Comparison of ENCODE assay signal across 13 mouse cellular contexts in the genomic region with DNA sequence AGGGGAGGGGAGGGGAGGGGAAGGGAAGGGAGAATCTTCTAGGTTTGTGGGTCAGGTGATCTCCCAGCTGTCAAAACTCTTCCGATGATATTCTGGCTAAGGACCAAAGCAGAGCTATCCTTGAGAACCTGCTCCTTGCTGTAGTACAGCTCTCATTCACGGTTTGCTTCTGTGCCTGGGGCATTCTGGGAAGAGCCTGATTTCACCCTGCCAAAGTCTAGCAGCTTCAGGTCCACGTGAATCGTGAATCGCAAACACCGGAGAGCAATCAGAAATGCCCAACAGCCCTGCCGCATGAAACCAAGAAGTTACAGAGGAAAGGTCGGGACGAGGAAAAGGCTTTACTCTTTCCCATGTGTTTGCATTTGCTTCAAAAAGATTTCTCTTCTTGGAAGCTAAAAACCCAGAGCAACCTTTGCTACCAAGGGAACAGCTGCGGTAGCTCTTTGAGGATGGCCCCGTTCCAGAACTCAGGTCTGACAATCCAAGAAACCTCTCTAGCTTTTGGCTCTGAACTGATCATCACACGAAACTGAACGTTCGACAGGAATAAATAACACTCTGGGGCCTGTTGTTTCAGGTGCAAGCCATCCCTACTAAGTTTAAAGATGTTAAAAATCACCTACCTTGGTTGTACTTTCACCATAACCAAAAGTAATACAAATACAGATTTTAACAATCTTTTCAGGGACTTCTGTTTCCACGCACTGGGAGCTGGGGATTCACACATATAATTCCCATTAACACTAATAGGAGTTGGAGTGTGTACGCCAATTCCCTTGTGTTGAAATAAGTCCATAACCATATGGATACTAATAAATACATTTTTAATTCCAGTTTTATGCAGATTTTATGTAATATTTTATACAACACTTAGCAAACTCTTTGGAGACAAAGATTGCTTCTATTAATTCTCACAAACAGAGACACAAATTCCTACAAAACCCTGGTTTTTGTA.
A peak's percentile ranks its signal among the peaks of the same experiment; 100 is the strongest.
DNase-seq lines count a peak whose midpoint lies in the region; ATAC-seq lines count a peak whose summit lies in the region.
"Had no signal": no experiment of that assay in that cellular context is flagged by ENCODE, and none has a peak within 500 bp of the region (broad histone marks: within the 10 kb centered on the region; RNA-seq: fewer than 3 reads in every experiment).

No protein-coding gene starts in this region.

- no peaks in the 10 kb centered on the region for H3K9me3 ChIP-seq in hindbrain, embryonic 16.5 days (ENCODE audit: control insufficient read depth, low read length)
- H3K9me3 ChIP-seq in hindbrain, embryonic 10.5 days = no peaks in the 10 kb centered on the region
- H3K9me3 ChIP-seq in midbrain, embryonic 14.5 days (ENCODE audit: control insufficient read depth, low read length) = no peaks in the 10 kb centered on the region
- H3K9me3 ChIP-seq in midbrain, embryonic 15.5 days = no peaks in the 10 kb centered on the region
- H3K9me3 ChIP-seq: liver, embryonic 12.5 days; neural tube, embryonic 13.5 days had no signal

- ATAC-seq in hindbrain, embryonic 16.5 days = peak; percentile 73
- no peak for ATAC-seq in midbrain, embryonic 14.5 days (ENCODE audit: low FRiP score, low TSS enrichment)
- no peak for ATAC-seq in midbrain, embryonic 15.5 days (replicated peaks)
- ATAC-seq: liver, embryonic 12.5 days had no signal

- H3K9ac ChIP-seq in hindbrain, embryonic 16.5 days (ENCODE audit: low read depth, low read length) = no peak overlapping the region
- H3K9ac ChIP-seq in midbrain, embryonic 14.5 days (replicated peaks; ENCODE audit: low read length) = no peak overlapping the region
- H3K9ac ChIP-seq in midbrain, embryonic 15.5 days = no peak overlapping the region
- H3K9ac ChIP-seq: liver, embryonic 12.5 days; neural tube, embryonic 13.5 days had no signal

- 54% methylated on average over 16 of the region's 16 CpGs for WGBS in hindbrain, embryonic 16.5 days
- WGBS in hindbrain, embryonic 10.5 days = 81% methylated on average over 16 of the region's 16 CpGs
- 73% methylated on average over 16 of the region's 16 CpGs for WGBS in midbrain, embryonic 14.5 days
- 66% methylated on average over 16 of the region's 16 CpGs for WGBS in midbrain, embryonic 15.5 days

- no peaks in the 10 kb centered on the region for H3K36me3 ChIP-seq in hindbrain, embryonic 16.5 days (ENCODE audit: control insufficient read depth, insufficient read depth, low read length)
- no peaks in the 10 kb centered on the region for H3K36me3 ChIP-seq in hindbrain, embryonic 10.5 days
- H3K36me3 ChIP-seq in midbrain, embryonic 14.5 days (ENCODE audit: control insufficient read depth, insufficient read depth, low read length) = no peaks in the 10 kb centered on the region
- H3K36me3 ChIP-seq in midbrain, embryonic 15.5 days (replicated peaks) = no peaks in the 10 kb centered on the region
- H3K36me3 ChIP-seq: liver, embryonic 12.5 days; neural tube, embryonic 13.5 days had no signal

- peak overlapping the region; percentile 33 for H3K4me2 ChIP-seq in hindbrain, embryonic 16.5 days (ENCODE audit: low read length)
- H3K4me2 ChIP-seq in midbrain, embryonic 14.5 days (ENCODE audit: low read length) = no peak overlapping the region
- no peak overlapping the region for H3K4me2 ChIP-seq in midbrain, embryonic 15.5 days
- H3K4me2 ChIP-seq: liver, embryonic 12.5 days; neural tube, embryonic 13.5 days had no signal

- H3K4me3 ChIP-seq in hindbrain, embryonic 16.5 days (ENCODE audit: low read length) = no peak overlapping the region
- no peak overlapping the region for H3K4me3 ChIP-seq in hindbrain, embryonic 10.5 days
- no peak overlapping the region for H3K4me3 ChIP-seq in midbrain, embryonic 14.5 days (replicated peaks; ENCODE audit: low read depth, low read length)
- no peak overlapping the region for H3K4me3 ChIP-seq in midbrain, embryonic 15.5 days
- H3K4me3 ChIP-seq: erythroblast, embryonic 14.5 days; liver, embryonic 12.5 days; neural tube, embryonic 13.5 days had no signal

- H3K27me3 ChIP-seq in hindbrain, embryonic 16.5 days (replicated peaks; ENCODE audit: control insufficient read depth, insufficient read depth, low read length) = no peaks in the 10 kb centered on the region
- no peaks in the 10 kb centered on the region for H3K27me3 ChIP-seq in hindbrain, embryonic 10.5 days (ENCODE audit: insufficient read depth, poor library complexity, severe bottlenecking)
- H3K27me3 ChIP-seq in midbrain, embryonic 14.5 days (ENCODE audit: control insufficient read depth, insufficient read depth, low read length) = no peaks in the 10 kb centered on the region
- H3K27me3 ChIP-seq in midbrain, embryonic 15.5 days (replicated peaks) = no peaks in the 10 kb centered on the region
- H3K27me3 ChIP-seq: liver, embryonic 12.5 days; neural tube, embryonic 13.5 days had no signal

- no peak overlapping the region for H3K27ac ChIP-seq in hindbrain, embryonic 16.5 days (ENCODE audit: low read depth, low read length)
- H3K27ac ChIP-seq in hindbrain, embryonic 10.5 days = no peak overlapping the region
- H3K27ac ChIP-seq in midbrain, embryonic 14.5 days (replicated peaks; ENCODE audit: low read depth, low read length) = no peak overlapping the region
- H3K27ac ChIP-seq in midbrain, embryonic 15.5 days = no peak overlapping the region
- H3K27ac ChIP-seq: liver, embryonic 12.5 days; neural tube, embryonic 13.5 days had no signal

- DNase-seq in hindbrain, embryonic 10.5 days (ENCODE audit: low spot score) = no peak
- DNase-seq in midbrain, embryonic 14.5 days = peak; percentile 31
- peak; percentile 32 for DNase-seq in cerebellum, adult 11 months
- DNase-seq in cerebellum, postnatal 25 days = peak; percentile 70 to 79
- no peak for DNase-seq in adrenal gland, adult (ENCODE audit: inconsistent age in 2 of 2, low spot score in 1 of 2)
- DNase-seq in spleen, postnatal 14 days (ENCODE audit: low spot score in 2 of 2) = no peak
- DNase-seq: layer of hippocampus, postnatal 36 days; thymus, postnatal 25 days had no signal

- H3K4me1 ChIP-seq in hindbrain, embryonic 16.5 days (ENCODE audit: control insufficient read depth, insufficient read depth, low read depth, low read length) = peaks cover 2% of the 10 kb centered on the region; the same call in 1 of the 2 replicates
- H3K4me1 ChIP-seq in hindbrain, embryonic 10.5 days (replicated peaks) = no peaks in the 10 kb centered on the region
- no peaks in the 10 kb centered on the region for H3K4me1 ChIP-seq in midbrain, embryonic 14.5 days (ENCODE audit: control insufficient read depth, insufficient read depth, low read length)
- no peaks in the 10 kb centered on the region for H3K4me1 ChIP-seq in midbrain, embryonic 15.5 days
- H3K4me1 ChIP-seq: liver, embryonic 12.5 days had no signal

Comparison
In these comparisons a context has a peak if more than half of its experiments do, and no peak if none do; other contexts are left out.
1. DNase-seq: peak in midbrain, embryonic 14.5 days (single experiment), cerebellum, adult 11 months (single experiment) and cerebellum, postnatal 25 days (2 of 2); none in hindbrain, embryonic 10.5 days (single experiment), adrenal gland, adult (0 of 2) and spleen, postnatal 14 days (0 of 2).